Mouse (Mus musculus) MEL (cell line): Measurements from ENCODE around the gene Lpo.

ENCODE experiments used
- CTCF ChIP-seq, 3 experiments: IDR thresholded peaks in 2 of 3; conservative IDR thresholded peaks in 1 of 3; 2 replicates each; pipeline ENCODE4 v1.5.1; 2011 to 2012; ENCODE audit warnings: low read length in 3 of 3, low read depth in 2 of 3, mild to moderate bottlenecking in 2 of 3, improper control_type of control experiment in 1 of 3, inconsistent platforms in 1 of 3, mixed read lengths in 1 of 3, moderate library complexity in 1 of 3; ENCODE audit not compliant: control insufficient read depth in 1 of 3, insufficient read depth in 1 of 3, poor library complexity in 1 of 3, severe bottlenecking in 1 of 3
- POLR2AphosphoS5 ChIP-seq: IDR thresholded peaks from 2 replicates; pipeline ENCODE4 v1.6.1; 2012; ENCODE audit warnings: low read depth, borderline replicate concordance, mild to moderate bottlenecking, inconsistent platforms, low read length, moderate library complexity, mixed read lengths

GRCm38 (mm10) chr11:87761181-87761721 lies 66.8 kb downstream of the Lpo start:
- no peak for TF ChIP-seq CTCF (IDR thresholded peaks at IDR 0.05 in 2 of 3, conservative IDR thresholded peaks at IDR 0.05 in 1 of 3; ENCODE audit: control insufficient read depth in 1 of 3, insufficient read depth in 1 of 3, low read depth in 2 of 3, low read length in 3 of 3, poor library complexity in 1 of 3, severe bottlenecking in 1 of 3)
- no peak for TF ChIP-seq POLR2AphosphoS5
